Comparison of ENCODE assay signal across 8 mouse cellular contexts in genomic region chr8:84893709-84894134, GRCm38 (mm10). TPM values are rescaled to one million over a fixed set of nuclear protein-coding genes. Genes with fewer than 3 reads are reported as not detected.
DNase-seq lines count a peak whose midpoint lies in the region; ATAC-seq lines count a peak whose summit lies in the region.

Gene Gcdh (minus strand): TSS chr8:84893921.

- peak; percentile 100 for ATAC-seq in forebrain, embryonic 14.5 days
- peak; percentile 99 for ATAC-seq in neural tube, embryonic 15.5 days (ENCODE audit: low FRiP score)

- H3K27ac ChIP-seq in forebrain, embryonic 14.5 days (ENCODE audit: low read depth, low read length), result no peak within 1 kb of the TSS; the same call in 1 of the 2 replicates
- peak within 1 kb of the TSS; percentile 69; the same call in 1 of the 2 replicates for H3K27ac ChIP-seq in neural tube, embryonic 15.5 days (replicated peaks)

- H3K4me2 ChIP-seq in forebrain, embryonic 14.5 days (ENCODE audit: low read length), result peak within 1 kb of the TSS; percentile 94
- peak within 1 kb of the TSS; percentile 85 for H3K4me2 ChIP-seq in neural tube, embryonic 15.5 days

- peaks cover 6% of the 10 kb centered on the region for H3K4me1 ChIP-seq in forebrain, embryonic 14.5 days (ENCODE audit: control insufficient read depth, insufficient read depth, low read length)
- H3K4me1 ChIP-seq in neural tube, embryonic 15.5 days, result peaks cover 23% of the 10 kb centered on the region

- no peaks in the 10 kb centered on the region for H3K9me3 ChIP-seq in forebrain, embryonic 14.5 days (replicated peaks; ENCODE audit: control insufficient read depth, low read length)
- no peaks in the 10 kb centered on the region for H3K9me3 ChIP-seq in neural tube, embryonic 15.5 days (replicated peaks)

- peak within 1 kb of the TSS; percentile 61 for H3K4me3 ChIP-seq in forebrain, embryonic 14.5 days (ENCODE audit: low read depth, low read length)
- H3K4me3 ChIP-seq in neural tube, embryonic 15.5 days (replicated peaks), result peak within 1 kb of the TSS; percentile 68

- H3K9ac ChIP-seq in forebrain, embryonic 14.5 days (ENCODE audit: low read length), result peak within 1 kb of the TSS; percentile 76
- H3K9ac ChIP-seq in neural tube, embryonic 15.5 days (replicated peaks), result peak within 1 kb of the TSS; percentile 73

- DNase-seq in ES-CJ7 (ENCODE audit: low read depth, low spot score), result peak; percentile 98
- DNase-seq in cerebellum, adult 11 months, result peak; percentile 89
- peak; percentile 98 for DNase-seq in forebrain, embryonic 14.5 days (ENCODE audit: low spot score)
- DNase-seq in heart, postnatal 14 days, result peak; percentile 87 to 90
- DNase-seq in layer of hippocampus, adult 11-12 months (ENCODE audit: low spot score), result peak; percentile 94
- DNase-seq in lung, adult 18-20 months, result peak; percentile 97 to 98
- DNase-seq in testis, postnatal 14 days (ENCODE audit: low spot score), result peak; percentile 88

- H3K36me3 ChIP-seq in forebrain, embryonic 14.5 days (ENCODE audit: control insufficient read depth, insufficient read depth, low read length), result peaks cover 14% of the 10 kb centered on the region; the same call in 1 of the 2 replicates
- peaks cover 17% of the 10 kb centered on the region for H3K36me3 ChIP-seq in neural tube, embryonic 15.5 days

- under 1% methylated on average over 11 of the region's 11 CpGs for WGBS in forebrain, embryonic 14.5 days
- under 1% methylated on average over 11 of the region's 11 CpGs for WGBS in neural tube, embryonic 15.5 days

- no peaks in the 10 kb centered on the region for H3K27me3 ChIP-seq in forebrain, embryonic 14.5 days (replicated peaks; ENCODE audit: control insufficient read depth, insufficient read depth, low read length)
- H3K27me3 ChIP-seq in neural tube, embryonic 15.5 days (replicated peaks), result no peaks in the 10 kb centered on the region

- intact Hi-C loops in heart, postnatal 14 days (cut with DNase I), result no loop called here

RNA-seq across cellular contexts. Expression of gene Gcdh, which starts in this region (rescaled TPM):
- polyA plus RNA-seq in forebrain, embryonic 14.5 days (2014; fragmentation: Nextera tagmentation; extraction: Ambion mirVana), result 27.1 and 30.0 TPM in 2 replicates
- 10 to 100 TPM; 41.4 to 42.0 TPM for total RNA-seq in heart, postnatal 14 days (2021)
- polyA plus RNA-seq in neural tube, embryonic 15.5 days (2015; fragmentation: Nextera tagmentation; extraction: Ambion mirVana), result 39.8 and 41.3 TPM in 2 replicates
